Comparison of ENCODE assay signal across 21 mouse cellular contexts in the genomic region with DNA sequence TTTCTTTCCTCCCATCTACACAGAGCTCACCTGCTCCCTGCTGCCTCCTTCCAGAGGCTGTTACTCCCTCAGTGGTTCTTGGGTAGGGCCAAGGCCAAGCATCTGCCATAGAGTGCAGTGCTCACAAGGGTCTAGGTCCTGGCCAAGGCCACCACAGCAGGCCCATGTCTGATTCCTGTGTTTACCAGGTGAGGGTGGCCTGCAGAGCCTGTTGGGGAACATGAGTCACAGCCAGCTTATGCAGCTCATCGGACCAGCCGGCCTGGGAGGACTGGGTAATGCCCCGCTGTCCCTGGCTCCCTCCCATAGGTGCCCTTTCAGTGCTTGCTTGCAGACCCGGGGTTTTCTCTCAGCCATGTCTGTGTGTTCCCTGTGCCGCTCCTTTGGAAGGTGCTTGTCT. TPM values are rescaled to one million over a fixed set of nuclear protein-coding genes. Genes with fewer than 3 reads are reported as not detected.
DNase-seq lines count a peak whose midpoint lies in the region; ATAC-seq and TF ChIP-seq lines count a peak whose summit lies in the region.
"Had no signal": no experiment of that assay in that cellular context is flagged by ENCODE, and none has a peak within 500 bp of the region (broad histone marks: within the 10 kb centered on the region; RNA-seq: fewer than 3 reads in every experiment).

No protein-coding gene starts in this region.

- no peak for ATAC-seq in heart, embryonic 13.5 days (ENCODE audit: extremely low read depth, insufficient number of reproducible peaks, low FRiP score, low TSS enrichment)
- ATAC-seq: CD4-positive, CD25-positive, alpha-beta regulatory T cell, adult 4 months; forebrain, embryonic 16.5 days; midbrain, embryonic 15.5 days had no signal

- 0 out of 2 replicates have a peak overlapping the region, but pooled peaks have one; percentile 19 for H3K9ac ChIP-seq in heart, embryonic 13.5 days
- H3K9ac ChIP-seq: embryonic facial prominence, embryonic 13.5 days; heart, embryonic 15.5 days; limb, embryonic 13.5 days; midbrain, embryonic 15.5 days had no signal

- no peak for TF ChIP-seq CTCF in testis, adult 2 months (IDR thresholded peaks at IDR 0.05; ENCODE audit: control insufficient read depth, insufficient read depth, insufficient replicate concordance, low read depth, low read length)

- no peak for TF ChIP-seq POLR2A in testis, adult 2 months (IDR thresholded peaks at IDR 0.05; ENCODE audit: control insufficient read depth, low read depth, low read length)

- peaks cover 27% of the 10 kb centered on the region for H3K4me1 ChIP-seq in heart, embryonic 13.5 days
- peaks cover 13% of the 10 kb centered on the region for H3K4me1 ChIP-seq in testis, adult 2 months (ENCODE audit: control insufficient read depth, insufficient read depth, low read length)

- H3K9me3 ChIP-seq in heart, embryonic 13.5 days, result no peaks in the 10 kb centered on the region
- H3K9me3 ChIP-seq: embryonic facial prominence, embryonic 13.5 days; forebrain, embryonic 10.5 days; heart, embryonic 15.5 days; kidney, embryonic 15.5 days; limb, embryonic 13.5 days; liver, embryonic 13.5 days; midbrain, embryonic 10.5 days; midbrain, embryonic 15.5 days had no signal

- no peak for DNase-seq in heart, adult 11 months
- DNase-seq in testis, postnatal 10 days (ENCODE audit: low spot score), result no peak
- peak; percentile 35 for DNase-seq in MN1 (ENCODE audit: low spot score)
- no peak for DNase-seq in spleen, postnatal 4 days (ENCODE audit: low spot score in 2 of 2)
- no peak for DNase-seq in spleen, adult 12 weeks (ENCODE audit: low spot score)
- DNase-seq: kidney, adult 18-20 months; liver, embryonic 13.5 days; lung, postnatal 14 days; right cerebral cortex, postnatal 25 days; spleen, adult 18-20 months had no signal

- H3K4me3 ChIP-seq in heart, embryonic 13.5 days, result no peak overlapping the region
- H3K4me3 ChIP-seq in testis, adult 2 months (ENCODE audit: control insufficient read depth, low read depth, low read length), result peak overlapping the region; percentile 48
- H3K4me3 ChIP-seq: embryonic facial prominence, embryonic 13.5 days; limb, embryonic 13.5 days; midbrain, embryonic 15.5 days had no signal

- 91% methylated on average over 5 of the region's 5 CpGs for WGBS in heart, embryonic 13.5 days

- H3K27me3 ChIP-seq in heart, embryonic 13.5 days (replicated peaks), result no peaks in the 10 kb centered on the region
- H3K27me3 ChIP-seq in testis, adult 2 months (ENCODE audit: control insufficient read depth, insufficient read depth, low read length), result no peaks in the 10 kb centered on the region
- H3K27me3 ChIP-seq: embryonic facial prominence, embryonic 13.5 days; heart, embryonic 15.5 days; kidney, embryonic 15.5 days; limb, embryonic 13.5 days; liver, embryonic 13.5 days; midbrain, embryonic 15.5 days had no signal

- no peak overlapping the region for H3K4me2 ChIP-seq in heart, embryonic 13.5 days
- H3K4me2 ChIP-seq: heart, embryonic 15.5 days; midbrain, embryonic 15.5 days had no signal

- no peak overlapping the region for H3K27ac ChIP-seq in heart, embryonic 13.5 days (replicated peaks)
- H3K27ac ChIP-seq in testis, adult 2 months (ENCODE audit: control insufficient read depth, insufficient read depth, low read depth, low read length), result no peak overlapping the region
- H3K27ac ChIP-seq: embryonic facial prominence, embryonic 13.5 days; forebrain, embryonic 10.5 days; heart, embryonic 15.5 days; kidney, embryonic 15.5 days; limb, embryonic 13.5 days; midbrain, embryonic 10.5 days; midbrain, embryonic 15.5 days had no signal

- peaks cover 64% of the 10 kb centered on the region for H3K36me3 ChIP-seq in heart, embryonic 13.5 days
- H3K36me3 ChIP-seq in testis, adult 2 months (ENCODE audit: control insufficient read depth, insufficient read depth, low read length), result no peaks in the 10 kb centered on the region; the same call in 1 of the 2 replicates

RNA-seq across cellular contexts. Expression of gene Adrm1, which starts 2.8 kb away (rescaled TPM):
- 150 and 155 TPM in 2 replicates for polyA plus RNA-seq in heart, embryonic 13.5 days (2015; fragmentation: Nextera tagmentation; extraction: Ambion mirVana)
- 107 and 114 TPM in 2 replicates for polyA plus RNA-seq in testis, adult 2 months (2012; rRNA removed)

RNA-seq across cellular contexts. Expression of gene Lama5, which starts 51.5 kb away (rescaled TPM):
- 21.6 and 22.5 TPM in 2 replicates for polyA plus RNA-seq in heart, embryonic 13.5 days (2015; fragmentation: Nextera tagmentation; extraction: Ambion mirVana)
- polyA plus RNA-seq in testis, adult 2 months (2012; rRNA removed), result 7.5 and 8.3 TPM in 2 replicates

RNA-seq across cellular contexts. Expression of gene Osbpl2, which starts 55.0 kb away (rescaled TPM):
- 34.1 and 37.8 TPM in 2 replicates for polyA plus RNA-seq in heart, embryonic 13.5 days (2015; fragmentation: Nextera tagmentation; extraction: Ambion mirVana)
- polyA plus RNA-seq in testis, adult 2 months (2012; rRNA removed), result 16.0 and 18.5 TPM in 2 replicates
